Mouse (Mus musculus): ENCODE data around the gene Eif2a. TPM values are rescaled to one million over a fixed set of nuclear protein-coding genes. Genes with fewer than 3 reads are reported as not detected.
A peak's percentile ranks its signal among the peaks of the same experiment; 100 is the strongest.
"Not testable (repeated sequence)": the region's sequence is repeated elsewhere in the genome, so short reads cannot be mapped to it uniquely, and the experiment has no call there.

The Eif2a gene
- total RNA-seq, 4 experiments from 2014 or later: 51.6 to 73.1 (median 60.5) TPM

- no peak for DNase-seq
Measured at GRCm38 (mm10) chr3:58521361-58521760, 4.3 kb upstream of the Eif2a start.

- no peak for DNase-seq
Measured at GRCm38 (mm10) chr3:58523386-58523785, 2.2 kb upstream of the Eif2a start.

GRCm38 (mm10) chr3:58524246-58524645 lies 1.4 kb upstream of the Eif2a start:
- DNase-seq: no peak

- DNase-seq: no peak
Measured at GRCm38 (mm10) chr3:58525166-58525565, 455 bp upstream of the Eif2a start.

- DNase-seq: no peak
Measured at GRCm38 (mm10) chr3:58526408-58526737, 752 bp downstream of the Eif2a start.

GRCm38 (mm10) chr3:58536573-58536972 lies 11.0 kb downstream of the Eif2a start:
- DNase-seq: no peak

GRCm38 (mm10) chr3:58552001-58552811 lies 26.6 kb downstream of the Eif2a start:
- no peak for DNase-seq

- no peak for DNase-seq
Measured at GRCm38 (mm10) chr3:58556649-58557048, 31.0 kb downstream of the Eif2a start.

GRCm38 (mm10) chr3:58559887-58560286 lies 34.3 kb downstream of the Eif2a start:
- no peak for DNase-seq

- no peak for DNase-seq
Measured at GRCm38 (mm10) chr3:58561437-58561836, 35.8 kb downstream of the Eif2a start.

- no peak for DNase-seq
Measured at GRCm38 (mm10) chr3:58570821-58571220, 45.2 kb downstream of the Eif2a start.

GRCm38 (mm10) chr3:58576137-58577066 lies 50.8 kb downstream of the Eif2a start, which contains the start of gene Selenot:
Gene Selenot, plus strand, starts transcription at chr3:58576636.
- DNase-seq: peak; percentile 95

- DNase-seq: no peak
Measured at GRCm38 (mm10) chr3:58577067-58577503, 51.5 kb downstream of the Eif2a start.

- DNase-seq: no peak
Measured at GRCm38 (mm10) chr3:58577506-58578050, 52.0 kb downstream of the Eif2a start.

- no peak for DNase-seq
Measured at GRCm38 (mm10) chr3:58581530-58581929, 55.9 kb downstream of the Eif2a start.

- no peak for DNase-seq
Measured at GRCm38 (mm10) chr3:58582297-58582696, 56.7 kb downstream of the Eif2a start.

- DNase-seq: no peak
Measured at GRCm38 (mm10) chr3:58582788-58583426, 57.3 kb downstream of the Eif2a start.

GRCm38 (mm10) chr3:58590544-58590943 lies 64.9 kb downstream of the Eif2a start:
- DNase-seq: not testable (repeated sequence)

GRCm38 (mm10) chr3:58592666-58593065 lies 67.0 kb downstream of the Eif2a start:
- DNase-seq: not testable (repeated sequence)

- DNase-seq: no peak
Measured at GRCm38 (mm10) chr3:58593623-58594022, 68.0 kb downstream of the Eif2a start.

Data from adrenal gland, adult 8-10 months (tissue).